8 mouse cellular contexts compared by ENCODE assay signal in genomic region chr10:61475594-61476439, GRCm38 (mm10). TPM values are rescaled to one million over a fixed set of nuclear protein-coding genes. Genes with fewer than 3 reads are reported as not detected.
DNase-seq lines count a peak whose midpoint lies in the region; ATAC-seq and TF ChIP-seq lines count a peak whose summit lies in the region.

Lrrc20 (plus strand) TSS chr10:61475801.

- TF ChIP-seq EP300 in liver, embryonic 14.5 days (IDR thresholded peaks at IDR 0.05; ENCODE audit: low read depth), result no peak
- no peak for TF ChIP-seq EP300 in stomach, postnatal 0 days (optimal IDR thresholded peaks at IDR 0.05)

- peak within 1 kb of the TSS; percentile 94 for H3K27ac ChIP-seq in forebrain, embryonic 10.5 days
- peak within 1 kb of the TSS; percentile 81 for H3K27ac ChIP-seq in heart, embryonic 15.5 days
- H3K27ac ChIP-seq in liver, embryonic 14.5 days, result peak within 1 kb of the TSS; percentile 86
- H3K27ac ChIP-seq in neural tube, embryonic 11.5 days (ENCODE audit: low read depth, low read length), result peak within 1 kb of the TSS; percentile 69
- peak within 1 kb of the TSS; percentile 70 for H3K27ac ChIP-seq in stomach, postnatal 0 days (replicated peaks)

- TF ChIP-seq CTCF in liver, embryonic 14.5 days (IDR thresholded peaks at IDR 0.05; ENCODE audit: low read depth), result peak; percentile 50; the same call in 1 of the 2 replicates
- peak; percentile 36; the same call in 1 of the 2 replicates for TF ChIP-seq CTCF in stomach, postnatal 0 days (IDR thresholded peaks at IDR 0.05; ENCODE audit: low read depth)

- peak within 1 kb of the TSS; percentile 96 for H3K4me2 ChIP-seq in heart, embryonic 15.5 days
- H3K4me2 ChIP-seq in liver, embryonic 14.5 days (ENCODE audit: low read depth), result peak within 1 kb of the TSS; percentile 94
- peak within 1 kb of the TSS; percentile 88 for H3K4me2 ChIP-seq in neural tube, embryonic 11.5 days (ENCODE audit: low read depth)
- peak within 1 kb of the TSS; percentile 99 for H3K4me2 ChIP-seq in stomach, postnatal 0 days (replicated peaks; ENCODE audit: low read depth)

- peak within 1 kb of the TSS; percentile 86 for H3K4me3 ChIP-seq in forebrain, embryonic 10.5 days
- peak within 1 kb of the TSS; percentile 70 for H3K4me3 ChIP-seq in heart, embryonic 15.5 days
- H3K4me3 ChIP-seq in liver, embryonic 14.5 days (ENCODE audit: insufficient read depth in 1 of 2, low read depth in 2 of 2, low read length in 2 of 2), result peak within 1 kb of the TSS; percentile 70 to 77
- peak within 1 kb of the TSS; percentile 63 for H3K4me3 ChIP-seq in neural tube, embryonic 11.5 days (ENCODE audit: low read depth, low read length)
- peak within 1 kb of the TSS; percentile 70 for H3K4me3 ChIP-seq in stomach, postnatal 0 days (ENCODE audit: low read depth, low read length)

- no peaks in the 10 kb centered on the region for H3K9me3 ChIP-seq in forebrain, embryonic 10.5 days
- H3K9me3 ChIP-seq in heart, embryonic 15.5 days (replicated peaks), result no peaks in the 10 kb centered on the region
- no peaks in the 10 kb centered on the region for H3K9me3 ChIP-seq in liver, embryonic 14.5 days (ENCODE audit: control insufficient read depth, low read length)
- H3K9me3 ChIP-seq in neural tube, embryonic 11.5 days (ENCODE audit: control insufficient read depth, low read length), result no peaks in the 10 kb centered on the region
- no peaks in the 10 kb centered on the region for H3K9me3 ChIP-seq in stomach, postnatal 0 days (ENCODE audit: control insufficient read depth, low read length)

- DNase-seq in CD8-positive naive resting alpha-beta T cell, adult 2 months (ENCODE audit: low read depth in 2 of 2, low spot score in 2 of 2), result peak; percentile 88
- DNase-seq in c-Kit-positive CD71-negative TER-119-negative erythroid progenitor cells, embryonic 14.5 days (ENCODE audit: low read depth), result peak; percentile 92
- peak; percentile 96 for DNase-seq in forebrain, embryonic 10.5 days (ENCODE audit: extremely low spot score, low spot score)
- DNase-seq in kidney, postnatal 25 days, result peak; percentile 92 to 96
- peak; percentile 94 to 95 (median 94) for DNase-seq in liver, embryonic 14.5 days (ENCODE audit: low read depth in 3 of 3, low spot score in 3 of 3)
- peak; percentile 98 for DNase-seq in neural tube, embryonic 11.5 days (ENCODE audit: low spot score)
- peak; percentile 92 for DNase-seq in stomach, postnatal 0 days (ENCODE audit: low spot score)

- peak within 1 kb of the TSS; percentile 71 for H3K9ac ChIP-seq in heart, embryonic 15.5 days
- peak within 1 kb of the TSS; percentile 78 for H3K9ac ChIP-seq in liver, embryonic 14.5 days (replicated peaks)
- peak within 1 kb of the TSS; percentile 73 for H3K9ac ChIP-seq in neural tube, embryonic 11.5 days (ENCODE audit: low read length)
- H3K9ac ChIP-seq in stomach, postnatal 0 days (ENCODE audit: low read length), result peak within 1 kb of the TSS; percentile 66

- peaks cover 22% of the 10 kb centered on the region for H3K27me3 ChIP-seq in forebrain, embryonic 10.5 days (ENCODE audit: poor library complexity, severe bottlenecking)
- no peaks in the 10 kb centered on the region for H3K27me3 ChIP-seq in heart, embryonic 15.5 days
- no peaks in the 10 kb centered on the region for H3K27me3 ChIP-seq in liver, embryonic 14.5 days (ENCODE audit: control insufficient read depth, insufficient read depth, low read length)
- H3K27me3 ChIP-seq in neural tube, embryonic 11.5 days (ENCODE audit: control insufficient read depth, insufficient read depth, low read length), result no peaks in the 10 kb centered on the region
- H3K27me3 ChIP-seq in stomach, postnatal 0 days (ENCODE audit: control insufficient read depth, insufficient read depth, low read length), result no peaks in the 10 kb centered on the region

- ATAC-seq in heart, embryonic 15.5 days (replicated peaks; ENCODE audit: insufficient number of reproducible peaks, insufficient read depth, low FRiP score, low read depth), result peak; percentile 96
- ATAC-seq in liver, embryonic 14.5 days (ENCODE audit: insufficient read depth), result peak; percentile 98
- ATAC-seq in neural tube, embryonic 11.5 days (ENCODE audit: insufficient read depth, low FRiP score, low TSS enrichment), result peak; percentile 98
- ATAC-seq in stomach, postnatal 0 days (ENCODE audit: low FRiP score, low TSS enrichment), result peak; percentile 97

- under 1% methylated on average over 70 of the region's 70 CpGs for WGBS in forebrain, embryonic 10.5 days
- WGBS in heart, embryonic 15.5 days, result under 1% methylated on average over 70 of the region's 70 CpGs
- under 1% methylated on average over 70 of the region's 70 CpGs for WGBS in liver, embryonic 14.5 days (ENCODE audit: insufficient replicate concordance)
- under 1% methylated on average over 68 of the region's 70 CpGs for WGBS in neural tube, embryonic 11.5 days
- WGBS in stomach, postnatal 0 days, result under 1% methylated on average over 70 of the region's 70 CpGs

- H3K4me1 ChIP-seq in forebrain, embryonic 10.5 days, result peaks cover 32% of the 10 kb centered on the region
- peaks cover 23% of the 10 kb centered on the region for H3K4me1 ChIP-seq in heart, embryonic 15.5 days (replicated peaks)
- H3K4me1 ChIP-seq in liver, embryonic 14.5 days (replicated peaks; ENCODE audit: control insufficient read depth in 2 of 2, insufficient read depth in 2 of 2, low read length in 1 of 2), result peaks cover 9 to 11% of the 10 kb centered on the region in 2 experiments
- 0 out of 2 replicates have a peak, but pooled peaks cover 2% of the 10 kb centered on the region for H3K4me1 ChIP-seq in neural tube, embryonic 11.5 days (ENCODE audit: control insufficient read depth, insufficient read depth, low read length)
- H3K4me1 ChIP-seq in stomach, postnatal 0 days (replicated peaks; ENCODE audit: control insufficient read depth, insufficient read depth), result peaks cover 4% of the 10 kb centered on the region; the same call in 1 of the 2 replicates

- no peaks in the 10 kb centered on the region for H3K36me3 ChIP-seq in forebrain, embryonic 10.5 days (replicated peaks)
- no peaks in the 10 kb centered on the region for H3K36me3 ChIP-seq in heart, embryonic 15.5 days
- H3K36me3 ChIP-seq in liver, embryonic 14.5 days (replicated peaks; ENCODE audit: control insufficient read depth, insufficient read depth, low read depth), result no peaks in the 10 kb centered on the region
- H3K36me3 ChIP-seq in neural tube, embryonic 11.5 days (ENCODE audit: control insufficient read depth, insufficient read depth, low read length), result no peaks in the 10 kb centered on the region
- no peaks in the 10 kb centered on the region for H3K36me3 ChIP-seq in stomach, postnatal 0 days (ENCODE audit: control insufficient read depth, insufficient read depth, low read length)

RNA-seq across cellular contexts. Expression of gene Lrrc20, which starts in this region (rescaled TPM):
- 9.7 and 9.9 TPM in 2 replicates for polyA plus RNA-seq in forebrain, embryonic 10.5 days (2016; fragmentation: Nextera tagmentation; extraction: Ambion mirVana)
- 10.4 and 12.9 TPM in 2 replicates for polyA plus RNA-seq in heart, embryonic 15.5 days (2015; fragmentation: Nextera tagmentation; extraction: Ambion mirVana)
- 6.2 and 6.4 TPM in 2 replicates for polyA plus RNA-seq in liver, embryonic 14.5 days (2012; rRNA removed)
- 6.1 and 7.7 TPM in 2 replicates for polyA plus RNA-seq in liver, embryonic 14.5 days (2014; fragmentation: Nextera tagmentation; extraction: Ambion mirVana)
- 10.3 and 12.4 TPM in 2 replicates for polyA plus RNA-seq in neural tube, embryonic 11.5 days (2014; fragmentation: Nextera tagmentation; extraction: Ambion mirVana)
- polyA plus RNA-seq in stomach, postnatal 0 days (2015; fragmentation: Nextera tagmentation; extraction: Ambion mirVana), result 6.7 and 7.3 TPM in 2 replicates

Comparison
In these comparisons a context has a peak if more than half of its experiments do, and no peak if none do; other contexts are left out.
1. Peak in every context shown above with its lines: DNase-seq, ATAC-seq, H3K4me3 ChIP-seq and H3K27ac ChIP-seq.